Mouse (Mus musculus): ENCODE data around the gene Olfr911-ps1. TPM values are rescaled to one million over a fixed set of nuclear protein-coding genes. Genes with fewer than 3 reads are reported as not detected.

Olfr911-ps1 gene
- polyA plus RNA-seq (2016; fragmentation: Nextera tagmentation; extraction: Ambion mirVana), result not detected in 2 replicates

DNA sequence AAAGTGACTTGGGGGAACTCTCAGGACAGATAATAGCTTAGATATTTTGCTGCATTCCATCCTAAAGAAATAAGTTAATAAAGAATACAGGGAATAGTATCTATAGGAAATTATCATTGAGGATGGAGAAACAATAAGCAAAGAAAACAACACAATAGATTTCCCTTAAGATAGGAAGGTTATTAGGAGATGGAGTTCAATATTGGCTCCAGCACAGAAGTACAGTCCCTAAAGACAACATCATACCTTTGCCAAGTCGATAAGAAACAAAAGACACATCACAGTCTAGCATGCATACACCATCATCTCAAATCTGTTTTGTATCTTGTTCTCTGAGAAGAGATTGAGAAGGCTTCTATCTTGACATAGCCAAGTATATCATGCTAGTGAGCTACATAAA, at the start of gene Olfr911-ps1:
TSS of gene Olfr911-ps1 (plus strand) at position 301 of the 400 bp plus-strand sequence.
- H3K36me3 ChIP-seq, result no peaks in the 10 kb centered on the region
- H3K27ac ChIP-seq, result no peak within 1 kb of the TSS
- ATAC-seq (ENCODE audit: low FRiP score, low read depth), result no peak
- H3K4me1 ChIP-seq, result no peaks in the 10 kb centered on the region
- no peak within 1 kb of the TSS for H3K4me3 ChIP-seq
- no peaks in the 10 kb centered on the region for H3K9me3 ChIP-seq
- 88% methylated on average over 1 of the region's 1 CpGs for WGBS
- H3K9ac ChIP-seq, result no peak within 1 kb of the TSS
- no peak within 1 kb of the TSS for H3K4me2 ChIP-seq (replicated peaks)
- no peaks in the 10 kb centered on the region for H3K27me3 ChIP-seq (replicated peaks)

DNA sequence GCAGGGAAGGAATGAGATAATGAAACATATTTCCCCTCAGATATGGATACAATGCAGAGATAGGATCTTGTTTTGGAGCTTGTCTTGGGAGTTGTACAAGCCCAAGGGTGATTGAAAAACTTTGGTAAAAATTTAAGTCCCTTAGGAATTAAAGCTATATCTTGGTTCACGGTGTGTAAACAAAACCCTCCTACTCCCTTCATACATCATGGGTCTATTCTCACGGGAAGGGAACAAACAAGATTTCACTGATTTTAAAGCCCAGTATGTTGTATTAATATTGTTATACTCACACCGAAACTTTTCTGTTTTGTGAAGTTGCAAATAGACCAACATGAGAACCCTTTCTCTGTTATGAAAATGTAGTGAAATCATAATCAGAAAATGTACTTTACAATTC, 34.6 kb upstream of the Olfr911-ps1 start, which contains the start of gene Olfr906:
TSS of gene Olfr906 (plus strand) at position 301 of the 400 bp plus-strand sequence.
- ATAC-seq (ENCODE audit: low FRiP score, low read depth), result no peak
- Histone ChIP-seq H3K27me3 (replicated peaks) (no peaks in the 10 kb centered on the region), H3K4me1 (no peaks in the 10 kb centered on the region), H3K27ac (no peak within 1 kb of the TSS), H3K9me3 (no peaks in the 10 kb centered on the region), H3K36me3 (no peaks in the 10 kb centered on the region), H3K9ac (no peak within 1 kb of the TSS), H3K4me3 (no peak within 1 kb of the TSS), H3K4me2 (replicated peaks) (no peak within 1 kb of the TSS)
- WGBS, result 92% methylated on average over 3 of the region's 3 CpGs

GRCm38 (mm10) chr9:38495501-38495900, 25.9 kb upstream of the Olfr911-ps1 start, which contains the start of gene Olfr907:
Gene Olfr907, plus strand, starts transcription at chr9:38495801.
- Histone ChIP-seq H3K4me1 (no peaks in the 10 kb centered on the region), H3K36me3 (no peaks in the 10 kb centered on the region), H3K27ac (no peak within 1 kb of the TSS), H3K27me3 (replicated peaks) (no peaks in the 10 kb centered on the region), H3K4me3 (no peak within 1 kb of the TSS), H3K9ac (no peak within 1 kb of the TSS), H3K4me2 (replicated peaks) (no peak within 1 kb of the TSS), H3K9me3 (no peaks in the 10 kb centered on the region)
- WGBS, result 89% methylated on average over 2 of the region's 2 CpGs
- no peak for ATAC-seq (ENCODE audit: low FRiP score, low read depth)

GRCm38 (mm10) chr9:38512353-38512752, 9.0 kb upstream of the Olfr911-ps1 start:
- Histone ChIP-seq H3K4me3 (no peak overlapping the region), H3K4me2 (replicated peaks) (no peak overlapping the region), H3K27ac (no peak overlapping the region), H3K27me3 (replicated peaks) (no peaks in the 10 kb centered on the region), H3K36me3 (no peaks in the 10 kb centered on the region), H3K9ac (no peak overlapping the region), H3K9me3 (no peaks in the 10 kb centered on the region), H3K4me1 (no peaks in the 10 kb centered on the region)
- WGBS, result 64% methylated on average over 2 of the region's 2 CpGs
- no peak for ATAC-seq (ENCODE audit: low FRiP score, low read depth)

GRCm38 (mm10) chr9:38537549-38537948, 16.2 kb downstream of the Olfr911-ps1 start, which contains the start of gene Olfr910:
Gene Olfr910, plus strand, starts transcription at chr9:38537849.
- no peak within 1 kb of the TSS for H3K4me2 ChIP-seq (replicated peaks)
- H3K9ac ChIP-seq, result no peak within 1 kb of the TSS
- 93% methylated on average over 2 of the region's 2 CpGs for WGBS
- ATAC-seq (ENCODE audit: low FRiP score, low read depth), result no peak
- no peak within 1 kb of the TSS for H3K27ac ChIP-seq
- H3K9me3 ChIP-seq, result no peaks in the 10 kb centered on the region
- no peaks in the 10 kb centered on the region for H3K4me1 ChIP-seq
- H3K27me3 ChIP-seq (replicated peaks), result no peaks in the 10 kb centered on the region
- no peak within 1 kb of the TSS for H3K4me3 ChIP-seq
- no peaks in the 10 kb centered on the region for H3K36me3 ChIP-seq

Other genes starting within 250 kb of the Olfr911-ps1 start
- not detected in 2 replicates for gene Olfr896-ps1, start 230.5 kb upstream of the Olfr911-ps1 start, polyA plus RNA-seq (2016; fragmentation: Nextera tagmentation; extraction: Ambion mirVana)
- not detected in 2 replicates for gene Olfr25, start 192.5 kb upstream of the Olfr911-ps1 start, polyA plus RNA-seq (2016; fragmentation: Nextera tagmentation; extraction: Ambion mirVana)
- not detected in 2 replicates for gene Olfr898, start 173.2 kb upstream of the Olfr911-ps1 start, polyA plus RNA-seq (2016; fragmentation: Nextera tagmentation; extraction: Ambion mirVana)
- not detected in 2 replicates for gene Olfr250, start 154.7 kb upstream of the Olfr911-ps1 start, polyA plus RNA-seq (2016; fragmentation: Nextera tagmentation; extraction: Ambion mirVana)
- not detected in 2 replicates for gene Olfr251, start 144.5 kb upstream of the Olfr911-ps1 start, polyA plus RNA-seq (2016; fragmentation: Nextera tagmentation; extraction: Ambion mirVana)
- gene Olfr147, start 119.9 kb upstream of the Olfr911-ps1 start, polyA plus RNA-seq (2016; fragmentation: Nextera tagmentation; extraction: Ambion mirVana), result not detected in 2 replicates
- gene Olfr901, start 92.1 kb upstream of the Olfr911-ps1 start, polyA plus RNA-seq (2016; fragmentation: Nextera tagmentation; extraction: Ambion mirVana), result not detected in 2 replicates
- not detected in 2 replicates for gene Olfr902, start 73.9 kb upstream of the Olfr911-ps1 start, polyA plus RNA-seq (2016; fragmentation: Nextera tagmentation; extraction: Ambion mirVana)
- not detected in 2 replicates for gene Olfr904, start 58.4 kb upstream of the Olfr911-ps1 start, polyA plus RNA-seq (2016; fragmentation: Nextera tagmentation; extraction: Ambion mirVana)
- gene Olfr905, start 50.5 kb upstream of the Olfr911-ps1 start, polyA plus RNA-seq (2016; fragmentation: Nextera tagmentation; extraction: Ambion mirVana), result not detected in 2 replicates
- not detected in 2 replicates for gene Olfr906, start 34.5 kb upstream of the Olfr911-ps1 start, polyA plus RNA-seq (2016; fragmentation: Nextera tagmentation; extraction: Ambion mirVana)
- not detected in 2 replicates for gene Olfr907, start 25.8 kb upstream of the Olfr911-ps1 start, polyA plus RNA-seq (2016; fragmentation: Nextera tagmentation; extraction: Ambion mirVana)
- gene Olfr910, start 16.3 kb downstream of the Olfr911-ps1 start, polyA plus RNA-seq (2016; fragmentation: Nextera tagmentation; extraction: Ambion mirVana), result not detected in 2 replicates
- gene Olfr912, start 58.6 kb downstream of the Olfr911-ps1 start, polyA plus RNA-seq (2016; fragmentation: Nextera tagmentation; extraction: Ambion mirVana), result not detected in 2 replicates
- not detected in 2 replicates for gene Olfr913, start 71.2 kb downstream of the Olfr911-ps1 start, polyA plus RNA-seq (2016; fragmentation: Nextera tagmentation; extraction: Ambion mirVana)
- gene Olfr914, start 83.5 kb downstream of the Olfr911-ps1 start, polyA plus RNA-seq (2016; fragmentation: Nextera tagmentation; extraction: Ambion mirVana), result not detected in 2 replicates
- not detected in 2 replicates for gene Olfr916, start 138.3 kb downstream of the Olfr911-ps1 start, polyA plus RNA-seq (2016; fragmentation: Nextera tagmentation; extraction: Ambion mirVana)
- not detected in 2 replicates for gene Olfr917, start 144.3 kb downstream of the Olfr911-ps1 start, polyA plus RNA-seq (2016; fragmentation: Nextera tagmentation; extraction: Ambion mirVana)
- not detected in 2 replicates for gene Olfr918, start 153.0 kb downstream of the Olfr911-ps1 start, polyA plus RNA-seq (2016; fragmentation: Nextera tagmentation; extraction: Ambion mirVana)
- gene Olfr919, start 182.1 kb downstream of the Olfr911-ps1 start, polyA plus RNA-seq (2016; fragmentation: Nextera tagmentation; extraction: Ambion mirVana), result not detected in 2 replicates
- 8.5 and 9.7 TPM in 2 replicates for gene Vwa5a, start 196.7 kb downstream of the Olfr911-ps1 start, polyA plus RNA-seq (2016; fragmentation: Nextera tagmentation; extraction: Ambion mirVana)
- not detected in 2 replicates for gene Olfr920, start 230.7 kb downstream of the Olfr911-ps1 start, polyA plus RNA-seq (2016; fragmentation: Nextera tagmentation; extraction: Ambion mirVana)